Mouse (Mus musculus) olfactory bulb, adult 2 months (tissue): Measurements from ENCODE around the gene Fbxl18.

Experiments used
- CTCF ChIP-seq: fragments of 200-500 bp; IDR thresholded peaks from 2 replicates; pipeline ENCODE4 v1.5.1; 2012; ENCODE audit warnings: low read depth, mild to moderate bottlenecking, low read length, moderate library complexity; ENCODE audit not compliant: insufficient read depth
- POLR2A ChIP-seq: fragments of 200-500 bp; IDR thresholded peaks from 2 replicates; pipeline ENCODE4 v1.6.1; 2012; ENCODE audit warnings: mild to moderate bottlenecking, low read depth, low read length, moderate library complexity; ENCODE audit not compliant: insufficient read depth

DNA sequence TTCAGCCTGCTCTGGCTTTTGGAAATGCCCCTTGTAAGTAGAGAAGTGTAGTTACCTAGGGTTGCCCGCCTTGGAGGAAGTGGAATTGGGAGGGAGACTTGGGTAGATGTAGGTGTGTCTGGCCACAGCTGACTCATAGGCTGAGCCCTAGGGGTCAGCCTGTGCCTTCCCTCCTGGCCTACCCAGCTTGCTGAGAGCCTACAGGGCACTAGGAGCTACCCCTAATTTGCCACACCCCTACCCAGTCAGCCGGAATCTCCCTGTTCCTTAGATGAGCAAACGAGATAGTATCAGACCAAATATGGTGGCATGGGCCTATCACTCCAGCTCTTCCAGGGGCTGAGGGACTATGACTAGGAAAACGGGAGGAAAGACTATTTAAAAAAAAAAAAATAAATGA, 17.5 kb upstream of the Fbxl18 start:
- TF ChIP-seq CTCF (no peak), POLR2A (no peak)
